Mouse (Mus musculus) heart, embryonic 13.5 days (tissue): ENCODE results near the gene Mrps31. TPM values are rescaled to one million over a fixed set of nuclear protein-coding genes. Genes with fewer than 3 reads are reported as not detected.
A peak's percentile ranks its signal among the peaks of the same experiment; 100 is the strongest.

Experiments used
- ATAC-seq: fragments of 200-750 bp; cut with Nextera tagmentation; 2 replicates; pipeline ENCODE4 v1.8.0; 2017; ENCODE audit warnings: moderate TSS enrichment; ENCODE audit not compliant: insufficient number of reproducible peaks, low FRiP score, low TSS enrichment; ENCODE audit errors: extremely low read depth
- H3K27ac ChIP-seq: fragments of 300-500 bp; sonication (generic); replicated peaks from 2 replicates; pipeline ENCODE4 v1.5.1; 2015; ENCODE audit warnings: moderate library complexity, mild to moderate bottlenecking, inconsistent platforms
- H3K27me3 ChIP-seq: fragments of 300-500 bp; sonication (generic); replicated peaks from 2 replicates; pipeline ENCODE4 v1.6.1; 2015; ENCODE audit warnings: mild to moderate bottlenecking, inconsistent platforms
- H3K36me3 ChIP-seq: fragments of 300-500 bp; sonication (generic); 2 replicates; pipeline ENCODE4 v1.6.1; 2015; ENCODE audit warnings: mild to moderate bottlenecking, inconsistent platforms
- H3K4me1 ChIP-seq: fragments of 300-500 bp; sonication (generic); 2 replicates; pipeline ENCODE4 v1.6.1; 2015; ENCODE audit warnings: inconsistent platforms
- H3K4me2 ChIP-seq: fragments of 300-500 bp; sonication (generic); 2 replicates; pipeline ENCODE4 v1.6.1; 2015; ENCODE audit warnings: inconsistent platforms, mild to moderate bottlenecking, moderate library complexity
- H3K4me3 ChIP-seq: fragments of 300-500 bp; sonication (generic); 2 replicates; pipeline ENCODE4 v1.5.1; 2015; ENCODE audit warnings: moderate library complexity, mild to moderate bottlenecking, inconsistent platforms
- H3K9ac ChIP-seq: fragments of 300-500 bp; sonication (generic); 2 replicates; pipeline ENCODE4 v1.6.1; 2015; ENCODE audit warnings: inconsistent platforms, mild to moderate bottlenecking, moderate library complexity
- H3K9me3 ChIP-seq: fragments of 300-500 bp; sonication (generic); 2 replicates; pipeline ENCODE4 v1.6.1; 2016; ENCODE audit warnings: inconsistent platforms
- WGBS: fragments of 180-500 bp; shearing (Covaris S2); methylation state at CpG from one replicate; pipeline ENCODE4 v1.1.7; 2015; ENCODE audit warnings: mixed read lengths; 5-methylcytosine and 5-hydroxymethylcytosine counted together
- polyA plus RNA-seq: library from polyadenylated mRNA; unstranded; fragments of >200 nt; fragmentation: Nextera tagmentation; extraction: Ambion mirVana; gene quantifications from 2 replicates; pipeline ENCODE4 v1.2.1, GENCODE M21; 2015

The Mrps31 gene
- polyA plus RNA-seq = 46.8 and 50.5 TPM in 2 replicates

GRCm38 (mm10) chr8:22411282-22411702 is at the start of gene Mrps31:
Mrps31 (plus strand) TSS chr8:22411361.
- Histone ChIP-seq H3K4me3 (peak within 1 kb of the TSS; percentile 82), H3K4me1 (peaks cover 20% of the 10 kb centered on the region), H3K27ac (peak within 1 kb of the TSS; percentile 80), H3K9me3 (no peaks in the 10 kb centered on the region), H3K27me3 (peaks cover 6% of the 10 kb centered on the region; the same call in 1 of the 2 replicates), H3K4me2 (peak within 1 kb of the TSS; percentile 87), H3K36me3 (peaks cover 17% of the 10 kb centered on the region), H3K9ac (peak within 1 kb of the TSS; percentile 90)
- ATAC-seq = peak; percentile 74; the same call in 1 of the 2 replicates
- under 1% methylated on average over 25 of the region's 25 CpGs for WGBS

GRCm38 (mm10) chr8:22376311-22376710 is 34.9 kb upstream of the Mrps31 start:
- H3K4me3 ChIP-seq = no peak overlapping the region
- peaks cover 34% of the 10 kb centered on the region for H3K36me3 ChIP-seq
- H3K9ac ChIP-seq = no peak overlapping the region
- no peak overlapping the region for H3K27ac ChIP-seq
- ATAC-seq = no peak
- 85% methylated on average over 5 of the region's 5 CpGs for WGBS
- H3K9me3 ChIP-seq = no peaks in the 10 kb centered on the region
- H3K4me1 ChIP-seq = no peaks in the 10 kb centered on the region
- H3K27me3 ChIP-seq = no peaks in the 10 kb centered on the region
- no peak overlapping the region for H3K4me2 ChIP-seq

GRCm38 (mm10) chr8:22376903-22377302 is 34.3 kb upstream of the Mrps31 start:
- H3K9me3 ChIP-seq = no peaks in the 10 kb centered on the region
- no peak overlapping the region for H3K9ac ChIP-seq
- no peak overlapping the region for H3K4me2 ChIP-seq
- H3K36me3 ChIP-seq = peaks cover 40% of the 10 kb centered on the region
- no peaks in the 10 kb centered on the region for H3K4me1 ChIP-seq
- ATAC-seq = peak; percentile 37; the same call in 1 of the 2 replicates
- H3K4me3 ChIP-seq = no peak overlapping the region
- H3K27ac ChIP-seq = no peak overlapping the region
- 34% methylated on average over 5 of the region's 5 CpGs for WGBS
- no peaks in the 10 kb centered on the region for H3K27me3 ChIP-seq

GRCm38 (mm10) chr8:22380934-22381333 is 30.2 kb upstream of the Mrps31 start:
- no peak overlapping the region for H3K4me2 ChIP-seq
- no peaks in the 10 kb centered on the region for H3K4me1 ChIP-seq
- H3K9ac ChIP-seq = no peak overlapping the region
- ATAC-seq = no peak
- no peak overlapping the region for H3K4me3 ChIP-seq
- peaks cover 69% of the 10 kb centered on the region for H3K36me3 ChIP-seq
- H3K27ac ChIP-seq = no peak overlapping the region
- WGBS = 89% methylated on average over 11 of the region's 11 CpGs
- no peaks in the 10 kb centered on the region for H3K9me3 ChIP-seq
- H3K27me3 ChIP-seq = no peaks in the 10 kb centered on the region

- WGBS = 74% methylated on average over 19 of the region's 19 CpGs
These were observed 28.2 kb upstream of the Mrps31 start for GRCm38 (mm10) chr8:22382824-22383595.

GRCm38 (mm10) chr8:22385158-22385557 is 26.0 kb upstream of the Mrps31 start:
- no peaks in the 10 kb centered on the region for H3K27me3 ChIP-seq
- H3K9ac ChIP-seq = no peak overlapping the region
- H3K4me3 ChIP-seq = no peak overlapping the region
- peaks cover 92% of the 10 kb centered on the region for H3K36me3 ChIP-seq
- no peak overlapping the region for H3K27ac ChIP-seq
- H3K4me2 ChIP-seq = no peak overlapping the region
- 88% methylated on average over 6 of the region's 6 CpGs for WGBS
- H3K4me1 ChIP-seq = no peaks in the 10 kb centered on the region
- H3K9me3 ChIP-seq = no peaks in the 10 kb centered on the region
- ATAC-seq = no peak

More at GRCm38 (mm10) chr8:22382824-22383595, 28.2 kb upstream of the Mrps31 start:
- Histone ChIP-seq H3K36me3 (peaks cover 83% of the 10 kb centered on the region), H3K4me3 (no peak overlapping the region), H3K27me3 (no peaks in the 10 kb centered on the region), H3K27ac (no peak overlapping the region), H3K4me1 (no peaks in the 10 kb centered on the region), H3K9ac (no peak overlapping the region), H3K9me3 (no peaks in the 10 kb centered on the region), H3K4me2 (0 out of 2 replicates have a peak overlapping the region, but pooled peaks have one; percentile 2)
- no peak for ATAC-seq

GRCm38 (mm10) chr8:22389874-22390273 is 21.3 kb upstream of the Mrps31 start:
- 76% methylated on average over 10 of the region's 10 CpGs for WGBS
- Histone ChIP-seq H3K9me3 (no peaks in the 10 kb centered on the region), H3K27ac (no peak overlapping the region), H3K4me1 (no peaks in the 10 kb centered on the region), H3K4me2 (no peak overlapping the region), H3K4me3 (no peak overlapping the region), H3K36me3 (peaks cover 84% of the 10 kb centered on the region), H3K9ac (no peak overlapping the region), H3K27me3 (no peaks in the 10 kb centered on the region)
- no peak for ATAC-seq

GRCm38 (mm10) chr8:22390766-22391463 is 20.2 kb upstream of the Mrps31 start:
- 83% methylated on average over 8 of the region's 8 CpGs for WGBS
- Histone ChIP-seq H3K4me2 (no peak overlapping the region), H3K36me3 (peaks cover 80% of the 10 kb centered on the region), H3K27me3 (no peaks in the 10 kb centered on the region), H3K9me3 (no peaks in the 10 kb centered on the region), H3K27ac (no peak overlapping the region), H3K9ac (no peak overlapping the region), H3K4me3 (no peak overlapping the region), H3K4me1 (no peaks in the 10 kb centered on the region)
- ATAC-seq = no peak

- Histone ChIP-seq H3K4me3 (no peak overlapping the region), H3K4me2 (no peak overlapping the region), H3K27me3 (no peaks in the 10 kb centered on the region), H3K9me3 (no peaks in the 10 kb centered on the region), H3K4me1 (peaks cover 14% of the 10 kb centered on the region), H3K27ac (no peak overlapping the region), H3K36me3 (peaks cover 46% of the 10 kb centered on the region), H3K9ac (no peak overlapping the region)
- no peak for ATAC-seq
- WGBS = 58% methylated on average over 4 of the region's 4 CpGs
These were observed 16.7 kb upstream of the Mrps31 start for GRCm38 (mm10) chr8:22394471-22394870.

GRCm38 (mm10) chr8:22395256-22395655 is 15.9 kb upstream of the Mrps31 start:
- Histone ChIP-seq H3K9ac (no peak overlapping the region), H3K27me3 (no peaks in the 10 kb centered on the region), H3K9me3 (no peaks in the 10 kb centered on the region), H3K4me1 (peaks cover 14% of the 10 kb centered on the region), H3K27ac (no peak overlapping the region), H3K36me3 (peaks cover 38% of the 10 kb centered on the region), H3K4me2 (no peak overlapping the region), H3K4me3 (no peak overlapping the region)
- WGBS = 86% methylated on average over 8 of the region's 8 CpGs
- no peak for ATAC-seq

GRCm38 (mm10) chr8:22397811-22398141 is 13.4 kb upstream of the Mrps31 start:
- H3K4me3 ChIP-seq = peak overlapping the region; percentile 76
- peak overlapping the region; percentile 90 for H3K9ac ChIP-seq
- 2% methylated on average over 13 of the region's 13 CpGs for WGBS
- H3K27me3 ChIP-seq = no peaks in the 10 kb centered on the region
- peaks cover 19% of the 10 kb centered on the region for H3K36me3 ChIP-seq
- peaks cover 14% of the 10 kb centered on the region for H3K4me1 ChIP-seq
- ATAC-seq = no peak
- H3K27ac ChIP-seq = peak overlapping the region; percentile 76
- H3K4me2 ChIP-seq = peak overlapping the region; percentile 87
- no peaks in the 10 kb centered on the region for H3K9me3 ChIP-seq
